Mouse (Mus musculus) G1E (cell line): Measurements from ENCODE around the gene Ssbp1. TPM values are rescaled to one million over a fixed set of nuclear protein-coding genes. Genes with fewer than 3 reads are reported as not detected.

Experiments used
- ATAC-seq: 2 replicates; pipeline ENCODE4 v1.8.0; 2016; ENCODE audit warnings: mild to moderate bottlenecking; ENCODE audit not compliant: insufficient number of reproducible peaks, poor library complexity, low FRiP score, severe bottlenecking; ENCODE audit errors: extremely low read depth
- DNase-seq: peaks from one replicate; pipeline ENCODE4 v3.0.0; 2012; ENCODE audit warnings: low spot score
- H3K27me3 ChIP-seq: 2 replicates; pipeline ENCODE4 v1.6.1; 2012; ENCODE audit warnings: mild to moderate bottlenecking, low read length, inconsistent platforms; ENCODE audit not compliant: insufficient read depth
- H3K36me3 ChIP-seq: replicated peaks from 2 replicates; pipeline ENCODE3; 2012; ENCODE audit warnings: mild to moderate bottlenecking, inconsistent platforms
- H3K4me1 ChIP-seq: 2 replicates; pipeline ENCODE4 v1.6.1; 2012; ENCODE audit warnings: low read depth, low read length, inconsistent platforms, mixed read lengths; ENCODE audit not compliant: insufficient read depth
- H3K4me3 ChIP-seq: 2 replicates; pipeline ENCODE4 v1.5.1; 2012; ENCODE audit warnings: low read depth, mild to moderate bottlenecking, inconsistent platforms, low read length, moderate library complexity, mixed read lengths
- H3K9me3 ChIP-seq: replicated peaks from 2 replicates; pipeline ENCODE4 v1.6.1; 2012; ENCODE audit warnings: inconsistent platforms
- CTCF ChIP-seq: IDR thresholded peaks from 2 replicates; pipeline ENCODE4 v1.5.1; 2012; ENCODE audit warnings: low read depth, low read length, inconsistent platforms, mixed read lengths
- GATA1 ChIP-seq: IDR thresholded peaks from 2 replicates; pipeline ENCODE4 v1.6.1; 2012; ENCODE audit warnings: borderline replicate concordance, low read length, inconsistent platforms, mixed read lengths
- GATA2 ChIP-seq: IDR thresholded peaks from 2 replicates; pipeline ENCODE4 v1.6.1; 2012; ENCODE audit warnings: low read depth, low read length, inconsistent platforms, borderline replicate concordance
- POLR2AphosphoS5 ChIP-seq: IDR thresholded peaks from 2 replicates; pipeline ENCODE4 v1.6.1; 2012; ENCODE audit warnings: low read depth, low read length, inconsistent platforms; ENCODE audit not compliant: insufficient replicate concordance
- TAL1 ChIP-seq: conservative IDR thresholded peaks from 2 replicates; pipeline ENCODE4 v1.6.1; 2012; ENCODE audit warnings: low read depth, low read length, inconsistent platforms, mixed read lengths
- polyA plus RNA-seq: library from polyadenylated mRNA; stranded (reverse); fragments of >175 nt; gene quantifications from 2 replicates; pipeline ENCODE4 v1.2.3, GENCODE M21; 2012
- total RNA-seq, 2 experiments: library from RNA; stranded (forward) in 1 of 2; stranded (reverse) in 1 of 2; fragments of 200-1000 nt in 1 of 2; fragments of >200 nt in 1 of 2; fragmentation: Nextera tagmentation in 1 of 2; gene quantifications; 2 replicates each; pipeline ENCODE4 v1.2.3; 2014 to 2017

Gene Ssbp1
- total and polyA plus RNA-seq, 3 experiments: 14.6 to 90.5 (median 79.1) TPM

GRCm38 (mm10) chr6:40435151-40436046, 35.8 kb upstream of the Ssbp1 start:
- DNase-seq (no peak), ATAC-seq (no peak)
- Histone ChIP-seq H3K4me1 (peaks cover 6% of the 10 kb centered on the region), H3K9me3 (no peaks in the 10 kb centered on the region), H3K27me3 (peaks cover 54% of the 10 kb centered on the region), H3K36me3 (no peaks in the 10 kb centered on the region), H3K4me3 (peak overlapping the region; percentile 69)
- no peak for TF ChIP-seq TAL1
- TF ChIP-seq CTCF: no peak
- TF ChIP-seq GATA1: no peak
- no peak for TF ChIP-seq POLR2AphosphoS5
- no peak for TF ChIP-seq GATA2

- Histone ChIP-seq H3K4me1 (peaks cover 6% of the 10 kb centered on the region), H3K9me3 (no peaks in the 10 kb centered on the region), H3K36me3 (no peaks in the 10 kb centered on the region), H3K4me3 (peak within 1 kb of the TSS; percentile 69), H3K27me3 (peaks cover 58% of the 10 kb centered on the region)
- peak; percentile 34 for DNase-seq
- TF ChIP-seq GATA1: no peak
- ATAC-seq: no peak
Measured at GRCm38 (mm10) chr6:40436047-40436483, 35.1 kb upstream of the Ssbp1 start, which contains the start of gene E330009J07Rik. Gene E330009J07Rik, minus strand, starts transcription at chr6:40436135.

GRCm38 (mm10) chr6:40438936-40439335, 32.2 kb upstream of the Ssbp1 start, which contains the start of gene Wee2:
Gene Wee2, plus strand, starts transcription at chr6:40439088.
- Histone ChIP-seq H3K4me1 (peaks cover 6% of the 10 kb centered on the region), H3K4me3 (no peak within 1 kb of the TSS), H3K9me3 (no peaks in the 10 kb centered on the region), H3K36me3 (no peaks in the 10 kb centered on the region), H3K27me3 (peaks cover 41% of the 10 kb centered on the region)
- no peak for DNase-seq
- TF ChIP-seq POLR2AphosphoS5 (no peak), GATA2 (no peak), TAL1 (no peak), CTCF (no peak), GATA1 (no peak)
- no peak for ATAC-seq

GRCm38 (mm10) chr6:40439731-40440130, 31.4 kb upstream of the Ssbp1 start:
- ATAC-seq: no peak
- Histone ChIP-seq H3K4me3 (no peak overlapping the region), H3K4me1 (peaks cover 6% of the 10 kb centered on the region), H3K36me3 (no peaks in the 10 kb centered on the region), H3K9me3 (no peaks in the 10 kb centered on the region), H3K27me3 (peaks cover 39% of the 10 kb centered on the region)
- TF ChIP-seq GATA2 (no peak), GATA1 (no peak), TAL1 (no peak), POLR2AphosphoS5 (no peak), CTCF (no peak)
- DNase-seq: no peak

GRCm38 (mm10) chr6:40441276-40441675, 29.9 kb upstream of the Ssbp1 start:
- Histone ChIP-seq H3K27me3 (peaks cover 35% of the 10 kb centered on the region), H3K9me3 (no peaks in the 10 kb centered on the region), H3K4me3 (no peak overlapping the region), H3K4me1 (no peaks in the 10 kb centered on the region; the same call in 1 of the 2 replicates), H3K36me3 (no peaks in the 10 kb centered on the region)
- DNase-seq: no peak
- no peak for ATAC-seq
- TF ChIP-seq POLR2AphosphoS5 (no peak), TAL1 (no peak), GATA2 (no peak), GATA1 (no peak), CTCF (no peak)

GRCm38 (mm10) chr6:40441755-40442154, 29.4 kb upstream of the Ssbp1 start:
- H3K27me3 ChIP-seq: peaks cover 34% of the 10 kb centered on the region
- TF ChIP-seq GATA1: no peak
- TF ChIP-seq CTCF: 0 out of 2 replicates have a peak, but pooled peaks have one; percentile 6
- ATAC-seq: no peak

More at GRCm38 (mm10) chr6:40441755-40442154, 29.4 kb upstream of the Ssbp1 start:
- DNase-seq: no peak
- Histone ChIP-seq H3K4me3 (no peak overlapping the region), H3K4me1 (no peaks in the 10 kb centered on the region), H3K9me3 (no peaks in the 10 kb centered on the region), H3K36me3 (no peaks in the 10 kb centered on the region)
